Mouse (Mus musculus) sigmoid colon, adult 10 weeks (tissue): ENCODE measurements around the gene Olfr11. TPM values are rescaled to one million over a fixed set of nuclear protein-coding genes. Genes with fewer than 3 reads are reported as not detected.

Source experiments
- polyA plus RNA-seq: library from polyadenylated mRNA; stranded (reverse); fragments of 350-450 nt; fragmentation: Illumina TruSeq; extraction: RNeasy Lipid Tissue Mini Kit (QIAGEN cat#74804); gene quantifications from one replicate; pipeline ENCODE4 v1.2.3, GENCODE M21; 2014; ENCODE audit warnings: low read depth, low replicate concordance

Olfr11 gene
- polyA plus RNA-seq, result not detected

GRCm38 (mm10) chr13:21642418-21642817 is at the start of gene Olfr11:
Olfr11 (minus strand) TSS chr13:21642518.

GRCm38 (mm10) chr13:21677305-21677704 is 35.0 kb upstream of the Olfr11 start, which contains the start of gene Olfr1360:
Olfr1360 (minus strand) TSS chr13:21677405.

GRCm38 (mm10) chr13:21663286-21663685 is 21.0 kb upstream of the Olfr11 start, which contains the start of gene Olfr1361:
Olfr1361 (minus strand) TSS chr13:21663386.

GRCm38 (mm10) chr13:21613922-21614321 is 28.4 kb downstream of the Olfr11 start, which contains the start of gene Olfr1362:
Olfr1362 (minus strand) TSS chr13:21614022.

Other genes with a start within 250 kb of the Olfr11 start
- 121 TPM for gene Zkscan3, start 239.8 kb downstream of the Olfr11 start, polyA plus RNA-seq
- gene Pgbd1, start 201.5 kb downstream of the Olfr11 start, polyA plus RNA-seq, result 3.1 TPM
- gene Zscan26, start 188.8 kb downstream of the Olfr11 start, polyA plus RNA-seq, result 116 TPM
- gene Nkapl, start 174.0 kb downstream of the Olfr11 start, polyA plus RNA-seq, result 0.50 TPM
- gene Zkscan4, start 163.6 kb downstream of the Olfr11 start, polyA plus RNA-seq, result 0.98 TPM
- gene Gm10065, start 163.1 kb downstream of the Olfr11 start, polyA plus RNA-seq, result not detected
- 4.5 TPM for gene AK157302, start 147.3 kb downstream of the Olfr11 start, polyA plus RNA-seq
- gene Gm11273, start 141.1 kb downstream of the Olfr11 start, polyA plus RNA-seq, result not detected
- gene Zkscan8, start 111.4 kb downstream of the Olfr11 start, polyA plus RNA-seq, result 33.2 TPM
- not detected for gene Olfr1366, start 99.7 kb downstream of the Olfr11 start, polyA plus RNA-seq
- not detected for gene Olfr1535, start 82.6 kb downstream of the Olfr11 start, polyA plus RNA-seq
- gene Olfr1364, start 60.8 kb downstream of the Olfr11 start, polyA plus RNA-seq, result not detected
- gene Olfr1362, start 28.5 kb downstream of the Olfr11 start, polyA plus RNA-seq, result not detected
- gene Olfr1361, start 20.9 kb upstream of the Olfr11 start, polyA plus RNA-seq, result not detected
- gene Olfr1360, start 34.9 kb upstream of the Olfr11 start, polyA plus RNA-seq, result not detected
- gene Olfr1359, start 55.6 kb upstream of the Olfr11 start, polyA plus RNA-seq, result not detected
- not detected for gene Hist1h2bl, start 73.6 kb upstream of the Olfr11 start, polyA plus RNA-seq
- not detected for gene Hist1h2ai, start 73.9 kb upstream of the Olfr11 start, polyA plus RNA-seq
- not detected for gene Hist1h3h, start 75.1 kb upstream of the Olfr11 start, polyA plus RNA-seq
- not detected for gene Hist1h2bm, start 79.5 kb upstream of the Olfr11 start, polyA plus RNA-seq
- gene Hist1h4j, start 92.5 kb upstream of the Olfr11 start, polyA plus RNA-seq, result 4.2 TPM
- gene Hist1h4k, start 108.0 kb upstream of the Olfr11 start, polyA plus RNA-seq, result not detected
- not detected for gene Hist1h2ak, start 111.3 kb upstream of the Olfr11 start, polyA plus RNA-seq
- not detected for gene Hist1h2bn, start 111.6 kb upstream of the Olfr11 start, polyA plus RNA-seq
- not detected for gene Hist1h1b, start 138.1 kb upstream of the Olfr11 start, polyA plus RNA-seq
- not detected for gene Hist1h3i, start 140.9 kb upstream of the Olfr11 start, polyA plus RNA-seq
- gene Hist1h2an, start 144.7 kb upstream of the Olfr11 start, polyA plus RNA-seq, result not detected
- gene Hist1h2bp, start 144.9 kb upstream of the Olfr11 start, polyA plus RNA-seq, result not detected
- gene Hist1h2bq, start 167.7 kb upstream of the Olfr11 start, polyA plus RNA-seq, result 1.1 TPM
- not detected for gene Hist1h2ao, start 167.9 kb upstream of the Olfr11 start, polyA plus RNA-seq
- gene Hist1h4m, start 169.2 kb upstream of the Olfr11 start, polyA plus RNA-seq, result not detected
- not detected for gene Hist1h4n, start 189.7 kb upstream of the Olfr11 start, polyA plus RNA-seq
- not detected for gene Hist1h2ap, start 191.0 kb upstream of the Olfr11 start, polyA plus RNA-seq
- gene Hist1h2br, start 191.2 kb upstream of the Olfr11 start, polyA plus RNA-seq, result 5.3 TPM